In the genomic region with DNA sequence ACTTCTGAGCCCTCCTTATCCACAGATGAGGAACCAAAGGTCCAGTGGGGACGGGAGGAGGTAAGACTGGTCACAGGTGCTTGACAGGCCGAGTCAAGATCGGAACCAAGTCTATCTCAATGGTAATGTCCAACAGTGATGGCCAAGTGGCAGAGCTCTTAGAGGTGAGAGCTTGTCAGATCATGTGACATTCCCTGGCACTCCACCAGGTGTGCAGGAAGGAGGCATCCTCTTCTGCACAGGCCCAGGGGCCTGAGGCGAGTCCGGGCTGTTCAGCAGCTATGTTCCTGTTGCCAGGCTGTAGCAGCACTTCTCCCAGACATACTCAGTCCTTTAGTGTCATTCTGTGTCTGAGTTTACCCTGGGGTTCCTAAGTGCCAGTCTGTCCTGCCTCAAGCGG, we compare ENCODE assay signal across 12 mouse cellular contexts.
"Had no signal": no experiment of that assay in that cellular context is flagged by ENCODE, and none has a peak within 500 bp of the region (broad histone marks: within the 10 kb centered on the region; RNA-seq: fewer than 3 reads in every experiment).

No protein-coding gene starts in this region.

- ATAC-seq: intestine, embryonic 15.5 days had no signal

- H3K27me3 ChIP-seq: intestine, embryonic 15.5 days; limb, embryonic 15.5 days; neural tube, embryonic 15.5 days had no signal

- H3K4me3 ChIP-seq: intestine, embryonic 15.5 days; left cerebral cortex, adult 2 months; limb, embryonic 15.5 days; midbrain, embryonic 10.5 days; myocyte; neural tube, embryonic 15.5 days had no signal

- DNase-seq: lung, postnatal 4 days; midbrain, embryonic 14.5 days; right cerebral cortex, adult 18-20 months; right cerebral cortex, postnatal 25 days had no signal

- H3K9ac ChIP-seq: intestine, embryonic 15.5 days; limb, embryonic 15.5 days; liver, embryonic 14.5 days; neural tube, embryonic 15.5 days had no signal

- H3K27ac ChIP-seq: intestine, embryonic 15.5 days; left cerebral cortex, adult 2 months; limb, embryonic 15.5 days; liver, embryonic 14.5 days; midbrain, embryonic 10.5 days; neural tube, embryonic 15.5 days; stomach, postnatal 0 days had no signal

- H3K4me2 ChIP-seq: intestine, embryonic 15.5 days; limb, embryonic 15.5 days; neural tube, embryonic 15.5 days had no signal

- H3K9me3 ChIP-seq: intestine, embryonic 15.5 days; limb, embryonic 15.5 days; midbrain, embryonic 10.5 days; neural tube, embryonic 15.5 days had no signal
